Mouse (Mus musculus) brain, adult 2 months (tissue): ENCODE results near the gene Rtn3.

Experiments used
- DNase-seq: peaks from one replicate; pipeline ENCODE4 v3.0.0; 2011; ENCODE audit warnings: low read depth, low spot score

The Rtn3 gene

DNA sequence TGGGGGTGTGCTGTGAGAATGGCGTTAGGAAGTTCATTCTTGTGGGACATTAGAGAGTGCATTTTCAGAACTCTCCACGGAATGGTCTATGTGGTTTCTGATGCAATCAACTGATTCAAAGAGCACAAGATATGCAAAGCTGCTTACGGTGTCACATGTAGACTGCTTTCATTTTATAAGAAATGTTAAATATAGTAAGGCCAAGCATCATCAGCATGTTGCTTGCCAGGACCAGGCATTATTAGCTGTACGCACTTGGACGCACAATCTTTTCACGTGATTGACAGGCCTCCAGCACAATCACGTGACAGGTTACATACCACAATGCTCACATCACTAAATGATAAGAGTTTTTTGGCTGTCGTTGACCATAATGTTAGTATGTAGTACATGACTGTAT, 4.6 kb upstream of the Rtn3 start:
- no peak for DNase-seq

GRCm38 (mm10) chr19:7484076-7484475, 995 bp upstream of the Rtn3 start:
- peak; percentile 73 for DNase-seq

DNA sequence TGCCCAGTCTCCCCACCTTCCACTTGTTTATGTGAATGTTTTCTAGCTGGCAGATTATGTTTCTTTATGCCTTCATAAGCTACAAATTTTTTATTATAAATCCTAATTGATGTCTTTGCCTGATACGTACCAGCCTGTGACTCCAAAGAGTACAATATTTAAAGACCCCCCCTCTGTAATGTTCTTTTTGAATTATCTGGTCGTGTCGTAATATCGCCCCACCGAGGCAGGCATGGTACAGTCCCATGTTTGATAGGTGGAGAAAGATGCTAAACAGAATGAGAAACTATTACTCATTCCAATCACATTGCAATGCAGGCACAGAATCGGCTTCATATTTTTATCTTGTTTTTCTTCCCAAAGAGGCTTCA, 416 bp upstream of the Rtn3 start:
- peak; percentile 92 for DNase-seq

DNA sequence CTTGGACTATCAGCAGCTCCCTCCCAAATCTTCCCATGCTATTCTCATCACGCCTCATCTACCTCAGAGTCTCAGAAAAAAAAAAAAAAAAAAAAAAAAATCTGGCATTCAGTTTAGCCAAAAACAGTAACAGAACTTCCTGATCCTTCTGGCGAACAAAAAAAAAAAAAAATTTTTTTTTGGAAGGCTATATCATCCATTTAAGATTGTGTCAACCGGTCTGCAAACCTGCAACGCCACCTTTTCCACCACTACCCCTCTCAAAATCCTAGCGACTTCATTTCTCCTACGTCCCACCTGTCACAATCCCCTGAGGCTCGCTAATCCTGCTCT, 849 bp downstream of the Rtn3 start:
- no peak for DNase-seq

GRCm38 (mm10) chr19:7481541-7482265, 1.4 kb downstream of the Rtn3 start:
- peak; percentile 80 for DNase-seq

- no peak for DNase-seq
Observed at GRCm38 (mm10) chr19:7479751-7480248, 3.3 kb downstream of the Rtn3 start.

DNA sequence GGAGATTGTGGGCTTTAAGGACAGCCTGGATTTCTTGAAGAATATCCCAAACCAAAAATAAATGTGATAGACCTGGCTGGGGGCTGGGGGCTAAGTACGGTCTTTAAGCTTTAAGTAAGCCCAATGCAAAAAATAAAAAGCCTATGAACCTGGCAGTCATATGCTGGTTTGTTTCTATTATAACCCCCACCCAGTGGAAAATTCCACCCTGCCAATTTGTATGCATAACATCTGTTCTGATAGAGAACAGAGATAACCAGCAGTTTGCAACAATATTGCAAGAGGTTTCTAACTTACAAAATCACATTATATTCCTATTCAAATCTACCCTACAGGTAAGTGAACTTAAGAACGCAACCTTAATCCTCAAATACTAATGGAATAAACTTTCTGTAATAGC, 12.4 kb downstream of the Rtn3 start:
- DNase-seq, result no peak

DNA sequence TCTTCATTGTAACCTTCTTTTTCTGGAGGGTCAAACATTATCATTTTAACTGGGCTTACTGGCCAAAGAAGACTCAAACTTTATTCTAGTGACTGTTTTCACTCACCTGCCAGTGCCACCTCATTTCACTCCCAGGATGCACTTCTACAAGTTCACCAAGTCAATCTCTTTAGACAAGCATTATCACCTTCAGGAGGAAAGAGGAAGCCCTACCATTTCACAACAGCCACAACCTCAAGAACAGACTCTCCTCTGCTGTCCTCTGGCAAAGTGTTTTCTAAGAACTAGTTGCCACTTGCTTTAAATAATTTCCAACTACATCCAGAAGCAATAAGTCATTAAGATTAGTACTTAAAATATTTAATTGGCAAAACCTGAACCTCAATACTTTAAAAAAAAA, 15.2 kb downstream of the Rtn3 start:
- no peak for DNase-seq

- no peak for DNase-seq
Observed at GRCm38 (mm10) chr19:7459370-7459769, 23.7 kb downstream of the Rtn3 start.

- DNase-seq, result no peak
Observed at GRCm38 (mm10) chr19:7458901-7459300, 24.2 kb downstream of the Rtn3 start.

- peak; percentile 70 for DNase-seq
Observed at GRCm38 (mm10) chr19:7456803-7457202, 26.3 kb downstream of the Rtn3 start.

- DNase-seq, result no peak
Observed at GRCm38 (mm10) chr19:7445596-7445995, 37.5 kb downstream of the Rtn3 start.

DNA sequence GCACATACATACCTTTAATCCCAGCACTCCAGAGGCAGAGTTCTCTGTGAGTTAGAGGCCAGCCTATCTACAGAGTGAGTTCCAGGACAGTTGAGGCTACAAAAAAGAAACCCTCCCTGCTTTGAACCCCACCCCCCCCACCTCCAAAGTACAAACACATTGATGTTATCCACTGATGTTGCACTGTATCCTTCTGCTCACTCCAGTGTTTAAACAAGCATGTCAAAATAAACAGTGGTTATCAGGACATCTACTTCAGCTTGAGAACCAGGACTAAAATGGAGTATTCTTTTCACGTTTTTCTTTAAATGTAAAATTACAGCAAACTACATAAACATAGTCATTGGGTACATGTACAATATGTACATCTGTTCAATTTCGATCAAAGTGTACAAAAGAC, 38.0 kb downstream of the Rtn3 start:
- no peak for DNase-seq

GRCm38 (mm10) chr19:7441493-7441892, 41.6 kb downstream of the Rtn3 start:
- DNase-seq, result peak; percentile 88

GRCm38 (mm10) chr19:7438295-7438694, 44.8 kb downstream of the Rtn3 start:
- DNase-seq, result no peak

DNA sequence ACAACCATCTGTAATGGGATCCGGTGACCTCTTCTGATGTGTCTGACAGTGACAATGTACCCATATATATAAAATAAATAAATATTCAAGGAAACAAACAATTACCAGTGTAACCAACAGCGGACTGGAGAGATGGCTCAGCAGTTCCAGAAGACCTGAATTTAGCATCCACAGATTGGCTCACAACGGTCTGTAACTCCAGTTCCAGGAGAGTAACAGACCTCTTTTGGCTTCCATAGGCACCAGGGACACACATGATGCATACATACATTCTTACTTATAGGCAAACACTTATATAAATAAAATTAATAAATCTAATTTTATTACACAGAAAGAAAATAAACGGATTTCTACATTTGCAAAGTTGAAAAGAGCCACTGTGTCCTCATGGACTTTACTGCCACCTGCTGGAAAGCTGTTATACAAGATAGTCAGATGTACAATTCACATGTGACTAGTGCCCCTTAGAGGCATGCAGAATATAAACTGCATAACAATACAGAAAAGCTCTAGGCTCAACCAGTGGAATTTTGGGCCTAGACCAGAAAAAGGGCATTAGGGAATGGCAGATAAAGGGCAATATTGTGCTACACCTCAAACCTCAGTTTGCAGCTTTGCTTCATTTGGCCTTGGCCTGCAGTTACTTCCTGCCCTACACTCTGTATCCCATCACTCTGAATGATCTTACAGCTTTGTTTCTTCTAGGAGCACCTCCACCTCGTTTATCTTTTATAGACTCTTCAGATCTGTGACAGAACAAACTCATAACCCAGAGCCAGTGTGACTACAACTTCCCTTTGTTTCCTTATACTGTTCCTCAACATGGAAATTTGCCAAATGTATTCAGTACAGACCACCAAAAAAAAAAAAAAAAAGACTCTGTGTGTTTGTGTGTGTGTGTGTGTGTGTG, 46.8 kb downstream of the Rtn3 start:
- DNase-seq, result peak; percentile 85

DNA sequence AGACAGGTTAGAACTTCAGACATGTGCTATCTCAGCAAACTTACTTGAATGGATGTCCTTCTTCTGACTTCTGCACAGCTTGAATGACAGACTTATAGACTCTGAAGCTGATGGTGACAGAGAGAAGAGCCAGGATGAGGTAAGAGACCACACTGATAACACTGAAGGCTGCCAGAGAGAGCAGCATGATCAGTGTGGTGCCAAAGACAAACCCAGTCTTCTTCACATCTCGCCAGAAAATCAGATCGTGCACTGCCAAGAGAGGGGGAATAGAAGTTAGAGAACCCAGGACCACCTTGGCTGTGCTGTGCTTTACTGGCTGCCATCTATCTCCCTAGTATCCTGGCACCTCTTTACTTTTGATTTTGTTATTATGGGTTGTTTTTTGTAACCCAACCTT, 48.2 kb downstream of the Rtn3 start:
- DNase-seq, result no peak

GRCm38 (mm10) chr19:7425398-7425775, 57.7 kb downstream of the Rtn3 start:
- peak; percentile 50 for DNase-seq

GRCm38 (mm10) chr19:7424590-7425397, 58.3 kb downstream of the Rtn3 start:
- DNase-seq, result peak; percentile 51

DNA sequence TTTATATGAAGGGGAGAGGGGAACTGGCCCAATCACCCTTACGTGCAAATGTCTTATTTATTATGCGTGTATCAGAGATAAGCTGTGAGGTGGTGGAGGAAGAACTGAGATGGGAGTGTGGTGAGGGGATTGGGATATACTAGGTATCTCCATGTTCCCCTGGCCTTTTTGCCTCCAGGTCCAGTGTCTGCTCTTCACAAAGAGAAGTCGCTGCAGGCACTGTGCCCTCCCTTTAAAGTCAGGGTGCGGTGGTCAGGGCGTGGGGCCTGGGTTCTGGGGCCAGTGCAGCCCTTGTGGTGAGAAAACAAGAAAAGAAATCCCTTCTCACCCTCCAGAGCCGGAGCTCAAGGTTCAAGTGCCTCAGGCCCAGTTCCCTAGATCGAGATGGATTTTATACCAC, 59.0 kb downstream of the Rtn3 start:
- no peak for DNase-seq

DNA sequence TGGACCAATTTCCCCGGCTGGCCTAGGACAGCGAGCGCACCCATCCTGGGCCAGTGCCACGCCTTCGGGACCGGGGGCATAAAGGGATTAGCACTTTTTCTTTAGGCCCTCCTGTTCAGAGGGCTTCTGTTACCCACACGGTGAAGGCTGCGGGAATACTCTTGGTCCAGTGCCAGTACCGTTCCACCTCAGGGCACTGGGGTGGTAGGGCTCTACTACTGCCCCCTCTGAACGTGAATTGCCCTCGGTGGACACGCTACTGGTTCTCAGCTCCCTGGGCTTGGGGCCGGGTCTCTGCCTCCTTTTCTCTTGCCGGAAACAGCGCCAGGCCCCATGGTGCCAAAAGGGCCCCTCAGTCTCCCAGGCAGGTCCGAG, 59.4 kb downstream of the Rtn3 start:
- no peak for DNase-seq

DNA sequence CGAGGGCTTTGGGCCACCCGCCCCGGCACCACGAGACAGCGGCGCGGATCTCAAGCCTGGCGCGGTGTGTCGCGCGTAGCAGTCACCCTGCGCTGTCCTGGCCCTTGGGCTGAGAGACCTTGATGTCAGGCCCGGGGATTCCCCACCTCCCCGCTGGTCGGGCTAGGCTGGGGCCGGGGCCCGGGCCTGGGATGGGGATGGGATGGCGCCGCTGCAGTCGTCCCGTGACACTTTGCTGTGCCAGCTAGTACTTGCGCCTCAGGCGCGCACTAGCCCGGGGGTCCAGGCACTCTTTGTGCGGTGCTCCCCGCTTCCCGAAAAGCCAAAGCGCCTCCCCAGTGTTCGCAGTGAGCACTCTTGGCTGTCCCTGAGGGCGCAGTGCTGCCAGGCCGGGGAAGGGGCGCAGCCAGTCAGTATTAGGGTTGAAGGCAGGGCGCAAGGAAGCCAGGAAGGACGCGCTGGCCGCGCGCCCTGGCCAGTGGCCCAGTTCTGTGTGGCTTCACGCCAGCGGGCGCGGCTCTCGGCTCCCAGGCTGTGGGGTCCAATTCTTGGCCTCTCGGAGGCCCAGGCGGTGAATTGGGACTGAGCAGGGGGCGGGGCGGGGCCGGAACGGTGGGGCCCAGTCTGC, 59.9 kb downstream of the Rtn3 start:
- DNase-seq, result peak; percentile 63
